Mouse (Mus musculus) kidney, embryonic 15.5 days (tissue): Measurements from ENCODE around the gene Chst11. TPM values are rescaled to one million over a fixed set of nuclear protein-coding genes. Genes with fewer than 3 reads are reported as not detected.

ENCODE experiments used
- ATAC-seq: fragments of 200-750 bp; cut with Nextera tagmentation; replicated peaks from 2 replicates; pipeline ENCODE4 v1.8.0; 2017; ENCODE audit warnings: moderate TSS enrichment; ENCODE audit not compliant: low FRiP score
- H3K27ac ChIP-seq: fragments of 300-500 bp; sonication (generic); 2 replicates; pipeline ENCODE4 v1.5.1; 2015; ENCODE audit warnings: mild to moderate bottlenecking, inconsistent platforms
- H3K27me3 ChIP-seq: fragments of 300-500 bp; sonication (generic); 2 replicates; pipeline ENCODE4 v1.6.1; 2015; ENCODE audit warnings: inconsistent platforms
- H3K36me3 ChIP-seq: fragments of 300-500 bp; sonication (generic); 2 replicates; pipeline ENCODE4 v1.6.1; 2015; ENCODE audit warnings: inconsistent platforms
- H3K4me1 ChIP-seq: fragments of 300-500 bp; sonication (generic); 2 replicates; pipeline ENCODE4 v1.6.1; 2015; ENCODE audit warnings: inconsistent platforms
- H3K4me2 ChIP-seq: fragments of 300-500 bp; sonication (generic); 2 replicates; pipeline ENCODE4 v1.6.1; 2015; ENCODE audit warnings: moderate library complexity, mild to moderate bottlenecking, inconsistent platforms
- H3K4me3 ChIP-seq: fragments of 300-500 bp; sonication (generic); replicated peaks from 2 replicates; pipeline ENCODE4 v1.5.1; 2015; ENCODE audit warnings: mild to moderate bottlenecking, inconsistent platforms
- H3K9ac ChIP-seq: fragments of 300-500 bp; sonication (generic); 2 replicates; pipeline ENCODE4 v1.6.1; 2015; ENCODE audit warnings: mild to moderate bottlenecking, inconsistent platforms
- H3K9me3 ChIP-seq: fragments of 300-500 bp; sonication (generic); replicated peaks from 2 replicates; pipeline ENCODE4 v1.6.1; 2016; ENCODE audit warnings: inconsistent platforms
- WGBS: fragments of 180-500 bp; shearing (Covaris S2); methylation state at CpG from one replicate; pipeline ENCODE4 v1.1.7; 2015; ENCODE audit warnings: mixed read lengths; 5-methylcytosine and 5-hydroxymethylcytosine counted together
- polyA plus RNA-seq: library from polyadenylated mRNA; unstranded; fragments of >200 nt; fragmentation: Nextera tagmentation; extraction: Ambion mirVana; gene quantifications from 2 replicates; pipeline ENCODE4 v1.2.1, GENCODE M21; 2015

The Chst11 gene
- polyA plus RNA-seq, 1 experiment from 2014 or later, result 3.8 TPM

GRCm38 (mm10) chr10:83140258-83140936 is 155.1 kb downstream of the Chst11 start:
- Histone ChIP-seq H3K4me2 (no peak overlapping the region), H3K36me3 (no peaks in the 10 kb centered on the region), H3K9me3 (no peaks in the 10 kb centered on the region), H3K9ac (no peak overlapping the region), H3K27ac (no peak overlapping the region), H3K4me3 (no peak overlapping the region), H3K4me1 (peaks cover 46% of the 10 kb centered on the region), H3K27me3 (no peaks in the 10 kb centered on the region)
- 56% methylated on average over 16 of the region's 16 CpGs for WGBS
- ATAC-seq, result 0 out of 2 replicates have a peak, but pooled peaks have one; percentile 44

GRCm38 (mm10) chr10:83141434-83141833 is 156.1 kb downstream of the Chst11 start:
- no peak overlapping the region for H3K27ac ChIP-seq
- WGBS, result 94% methylated on average over 5 of the region's 5 CpGs
- no peaks in the 10 kb centered on the region for H3K36me3 ChIP-seq
- no peak overlapping the region for H3K9ac ChIP-seq
- ATAC-seq, result no peak
- no peak overlapping the region for H3K4me2 ChIP-seq
- H3K27me3 ChIP-seq, result no peaks in the 10 kb centered on the region
- H3K4me3 ChIP-seq, result no peak overlapping the region
- H3K4me1 ChIP-seq, result peaks cover 55% of the 10 kb centered on the region
- H3K9me3 ChIP-seq, result no peaks in the 10 kb centered on the region

- Histone ChIP-seq H3K27me3 (no peaks in the 10 kb centered on the region), H3K4me1 (peaks cover 58% of the 10 kb centered on the region), H3K9me3 (no peaks in the 10 kb centered on the region), H3K4me3 (no peak overlapping the region), H3K27ac (peak overlapping the region; percentile 42), H3K4me2 (no peak overlapping the region), H3K36me3 (no peaks in the 10 kb centered on the region), H3K9ac (no peak overlapping the region)
- ATAC-seq, result no peak
- WGBS, result 86% methylated on average over 10 of the region's 10 CpGs
Observed at GRCm38 (mm10) chr10:83143049-83143448, 157.8 kb downstream of the Chst11 start.

- Histone ChIP-seq H3K9ac (no peak overlapping the region), H3K27me3 (no peaks in the 10 kb centered on the region), H3K4me1 (peaks cover 66% of the 10 kb centered on the region), H3K4me3 (no peak overlapping the region), H3K27ac (peak overlapping the region; percentile 87), H3K9me3 (no peaks in the 10 kb centered on the region), H3K36me3 (no peaks in the 10 kb centered on the region), H3K4me2 (peak overlapping the region; percentile 26)
- peak; percentile 86 for ATAC-seq
- 13% methylated on average over 14 of the region's 14 CpGs for WGBS
Observed at GRCm38 (mm10) chr10:83145836-83146235, 160.5 kb downstream of the Chst11 start.

- no peaks in the 10 kb centered on the region for H3K27me3 ChIP-seq
- H3K4me1 ChIP-seq, result peaks cover 77% of the 10 kb centered on the region
- no peaks in the 10 kb centered on the region for H3K36me3 ChIP-seq
- ATAC-seq, result no peak
- H3K4me3 ChIP-seq, result no peak overlapping the region
- no peak overlapping the region for H3K9ac ChIP-seq
- H3K9me3 ChIP-seq, result no peaks in the 10 kb centered on the region
- no peak overlapping the region for H3K4me2 ChIP-seq
- 76% methylated on average over 12 of the region's 12 CpGs for WGBS
- H3K27ac ChIP-seq, result no peak overlapping the region
Observed at GRCm38 (mm10) chr10:83149342-83150178, 164.3 kb downstream of the Chst11 start.

- Histone ChIP-seq H3K4me3 (no peak overlapping the region), H3K27ac (no peak overlapping the region), H3K4me1 (peaks cover 67% of the 10 kb centered on the region), H3K9ac (no peak overlapping the region), H3K4me2 (no peak overlapping the region), H3K36me3 (no peaks in the 10 kb centered on the region), H3K27me3 (no peaks in the 10 kb centered on the region), H3K9me3 (no peaks in the 10 kb centered on the region)
- WGBS, result 66% methylated on average over 7 of the region's 7 CpGs
- no peak for ATAC-seq
Observed at GRCm38 (mm10) chr10:83150587-83150986, 165.3 kb downstream of the Chst11 start.

- Histone ChIP-seq H3K9ac (no peak overlapping the region), H3K4me2 (no peak overlapping the region), H3K9me3 (no peaks in the 10 kb centered on the region), H3K27ac (peak overlapping the region; percentile 54; the same call in 1 of the 2 replicates), H3K4me3 (no peak overlapping the region), H3K36me3 (no peaks in the 10 kb centered on the region), H3K4me1 (peaks cover 59% of the 10 kb centered on the region), H3K27me3 (no peaks in the 10 kb centered on the region)
- WGBS, result 38% methylated on average over 6 of the region's 6 CpGs
- 0 out of 2 replicates have a peak, but pooled peaks have one; percentile 38 for ATAC-seq
Observed at GRCm38 (mm10) chr10:83151362-83151761, 166.1 kb downstream of the Chst11 start.

GRCm38 (mm10) chr10:83151896-83152685 is 166.8 kb downstream of the Chst11 start:
- 17% methylated on average over 16 of the region's 16 CpGs for WGBS
- Histone ChIP-seq H3K9me3 (no peaks in the 10 kb centered on the region), H3K27me3 (no peaks in the 10 kb centered on the region), H3K9ac (no peak overlapping the region), H3K27ac (peak overlapping the region; percentile 66), H3K4me3 (no peak overlapping the region), H3K4me2 (peak overlapping the region; percentile 42), H3K36me3 (no peaks in the 10 kb centered on the region), H3K4me1 (peaks cover 52% of the 10 kb centered on the region)
- peak; percentile 30; the same call in 1 of the 2 replicates for ATAC-seq

GRCm38 (mm10) chr10:83152723-83153122 is 167.4 kb downstream of the Chst11 start:
- Histone ChIP-seq H3K9ac (no peak overlapping the region), H3K27me3 (no peaks in the 10 kb centered on the region), H3K36me3 (no peaks in the 10 kb centered on the region), H3K4me1 (peaks cover 47% of the 10 kb centered on the region), H3K27ac (0 out of 2 replicates have a peak overlapping the region, but pooled peaks have one; percentile 66), H3K9me3 (no peaks in the 10 kb centered on the region), H3K4me2 (no peak overlapping the region), H3K4me3 (no peak overlapping the region)
- 67% methylated on average over 1 of the region's 1 CpGs for WGBS
- ATAC-seq, result no peak

GRCm38 (mm10) chr10:83153374-83153773 is 168.1 kb downstream of the Chst11 start:
- Histone ChIP-seq H3K4me3 (no peak overlapping the region), H3K4me2 (no peak overlapping the region), H3K9me3 (no peaks in the 10 kb centered on the region), H3K27ac (no peak overlapping the region), H3K36me3 (no peaks in the 10 kb centered on the region), H3K4me1 (peaks cover 46% of the 10 kb centered on the region), H3K9ac (no peak overlapping the region), H3K27me3 (no peaks in the 10 kb centered on the region)
- whole genome bisulfite sequencing, result 86% methylated on average over 5 of the region's 5 CpGs
- no peak for ATAC-seq

GRCm38 (mm10) chr10:83153887-83154286 is 168.6 kb downstream of the Chst11 start:
- Histone ChIP-seq H3K27me3 (no peaks in the 10 kb centered on the region), H3K9ac (no peak overlapping the region), H3K27ac (no peak overlapping the region), H3K4me2 (no peak overlapping the region), H3K4me3 (no peak overlapping the region), H3K36me3 (no peaks in the 10 kb centered on the region), H3K4me1 (peaks cover 44% of the 10 kb centered on the region), H3K9me3 (no peaks in the 10 kb centered on the region)
- 88% methylated on average over 9 of the region's 9 CpGs for WGBS
- ATAC-seq, result no peak
